Mouse (Mus musculus) kidney, embryonic 14.5 days (tissue): Measurements from ENCODE around the gene Sp6. TPM values are rescaled to one million over a fixed set of nuclear protein-coding genes. Genes with fewer than 3 reads are reported as not detected.
A peak's percentile ranks its signal among the peaks of the same experiment; 100 is the strongest.

Experiments used
- ATAC-seq: fragments of 200-750 bp; cut with Nextera tagmentation; 2 replicates; pipeline ENCODE4 v1.8.0; 2017; ENCODE audit warnings: moderate number of reproducible peaks, mild to moderate bottlenecking, moderate TSS enrichment, moderate library complexity; ENCODE audit not compliant: low FRiP score, low TSS enrichment
- H3K27ac ChIP-seq: fragments of 300-500 bp; sonication (generic); 2 replicates; pipeline ENCODE4 v1.5.1; 2014; ENCODE audit warnings: low read depth, mild to moderate bottlenecking, low read length, moderate library complexity, mixed read lengths
- H3K27me3 ChIP-seq: fragments of 300-500 bp; sonication (generic); 2 replicates; pipeline ENCODE4 v1.6.1; 2014; ENCODE audit warnings: mild to moderate bottlenecking, low read length; ENCODE audit not compliant: control insufficient read depth, insufficient read depth
- H3K36me3 ChIP-seq: fragments of 300-500 bp; sonication (generic); 2 replicates; pipeline ENCODE4 v1.6.1; 2014; ENCODE audit warnings: low read length, mixed read lengths; ENCODE audit not compliant: control insufficient read depth, insufficient read depth
- H3K4me1 ChIP-seq: fragments of 300-500 bp; sonication (generic); 2 replicates; pipeline ENCODE4 v1.6.1; 2014; ENCODE audit warnings: low read length, mixed read lengths; ENCODE audit not compliant: control insufficient read depth, insufficient read depth
- H3K4me2 ChIP-seq: fragments of 300-500 bp; sonication (generic); replicated peaks from 2 replicates; pipeline ENCODE4 v1.6.1; 2014; ENCODE audit warnings: low read depth, mild to moderate bottlenecking, low read length
- H3K4me3 ChIP-seq: fragments of 300-500 bp; sonication (generic); 2 replicates; pipeline ENCODE4 v1.5.1; 2014; ENCODE audit warnings: mild to moderate bottlenecking, low read length
- H3K9ac ChIP-seq: fragments of 300-500 bp; sonication (generic); 2 replicates; pipeline ENCODE4 v1.6.1; 2014; ENCODE audit warnings: low read depth, mild to moderate bottlenecking, low read length, moderate library complexity
- H3K9me3 ChIP-seq: fragments of 300-500 bp; sonication (generic); 2 replicates; pipeline ENCODE4 v1.6.1; 2016; ENCODE audit warnings: low read length; ENCODE audit not compliant: control insufficient read depth
- WGBS: fragments of 180-500 bp; shearing (Covaris S2); extraction: QIAGEN DNeasy Blood & Tissue Kit; methylation state at CpG from one replicate; pipeline ENCODE4 v1.1.7; 2014; 5-methylcytosine and 5-hydroxymethylcytosine counted together
- polyA plus RNA-seq: library from polyadenylated mRNA; unstranded; fragments of >200 nt; fragmentation: Nextera tagmentation; extraction: Ambion mirVana; gene quantifications from 2 replicates; pipeline ENCODE4 v1.2.1, GENCODE M21; 2014

Gene Sp6
- polyA plus RNA-seq, 1 experiment from 2014 or later: 0.57 TPM

GRCm38 (mm10) chr11:97030426-97030825 lies 17.2 kb downstream of the Sp6 start:
- H3K9ac ChIP-seq: peak overlapping the region; percentile 75

DNA sequence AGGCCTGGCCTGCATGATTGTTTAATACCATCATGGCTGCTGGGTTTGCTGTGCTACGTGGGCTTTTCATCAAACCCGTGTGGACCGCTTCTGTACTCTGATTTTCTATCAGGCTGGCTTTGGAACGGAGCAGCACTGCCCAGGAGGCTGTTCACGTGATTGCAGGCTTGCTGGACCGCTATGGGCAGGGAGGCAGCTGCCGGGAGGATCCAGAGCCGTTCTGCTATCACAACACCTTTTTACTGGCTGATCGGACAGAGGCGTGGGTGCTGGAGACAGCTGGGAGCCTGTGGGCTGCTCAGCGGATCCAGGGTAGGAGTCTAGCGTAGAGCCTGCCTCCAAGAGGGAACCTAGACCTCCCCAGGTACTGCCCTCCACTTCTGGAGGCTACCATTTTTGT lies 18.8 kb downstream of the Sp6 start:
- Histone ChIP-seq H3K27me3 (no peaks in the 10 kb centered on the region), H3K4me2 (no peak overlapping the region), H3K36me3 (peaks cover 4% of the 10 kb centered on the region; the same call in 1 of the 2 replicates), H3K27ac (no peak overlapping the region), H3K4me1 (peaks cover 15% of the 10 kb centered on the region), H3K9ac (no peak overlapping the region), H3K9me3 (no peaks in the 10 kb centered on the region), H3K4me3 (no peak overlapping the region)
- 72% methylated on average over 12 of the region's 12 CpGs for WGBS
- ATAC-seq: no peak

More at GRCm38 (mm10) chr11:97030426-97030825, 17.2 kb downstream of the Sp6 start:
- peak overlapping the region; percentile 64 for H3K4me3 ChIP-seq
- H3K4me2 ChIP-seq: peak overlapping the region; percentile 76
- peaks cover 19% of the 10 kb centered on the region for H3K4me1 ChIP-seq
- H3K36me3 ChIP-seq: peaks cover 4% of the 10 kb centered on the region; the same call in 1 of the 2 replicates
- H3K27me3 ChIP-seq: no peaks in the 10 kb centered on the region
- ATAC-seq: no peak
- peak overlapping the region; percentile 87 for H3K27ac ChIP-seq
- H3K9me3 ChIP-seq: no peaks in the 10 kb centered on the region
- WGBS: 10% methylated on average over 15 of the region's 15 CpGs

GRCm38 (mm10) chr11:97032499-97032898 lies 19.3 kb downstream of the Sp6 start:
- 95% methylated on average over 4 of the region's 4 CpGs for WGBS
- no peak overlapping the region for H3K27ac ChIP-seq
- no peaks in the 10 kb centered on the region for H3K9me3 ChIP-seq
- peaks cover 4% of the 10 kb centered on the region; the same call in 1 of the 2 replicates for H3K36me3 ChIP-seq
- no peak overlapping the region for H3K9ac ChIP-seq
- H3K4me3 ChIP-seq: no peak overlapping the region
- no peak overlapping the region for H3K4me2 ChIP-seq
- no peaks in the 10 kb centered on the region for H3K27me3 ChIP-seq
- H3K4me1 ChIP-seq: peaks cover 15% of the 10 kb centered on the region
- no peak for ATAC-seq

- Histone ChIP-seq H3K27me3 (no peaks in the 10 kb centered on the region), H3K36me3 (peaks cover 4% of the 10 kb centered on the region; the same call in 1 of the 2 replicates), H3K4me3 (no peak overlapping the region), H3K9ac (no peak overlapping the region), H3K4me2 (no peak overlapping the region), H3K9me3 (no peaks in the 10 kb centered on the region), H3K4me1 (peaks cover 15% of the 10 kb centered on the region), H3K27ac (no peak overlapping the region)
- 98% methylated on average over 4 of the region's 4 CpGs for WGBS
- ATAC-seq: no peak
Measured at GRCm38 (mm10) chr11:97033781-97034180, 20.6 kb downstream of the Sp6 start.

DNA sequence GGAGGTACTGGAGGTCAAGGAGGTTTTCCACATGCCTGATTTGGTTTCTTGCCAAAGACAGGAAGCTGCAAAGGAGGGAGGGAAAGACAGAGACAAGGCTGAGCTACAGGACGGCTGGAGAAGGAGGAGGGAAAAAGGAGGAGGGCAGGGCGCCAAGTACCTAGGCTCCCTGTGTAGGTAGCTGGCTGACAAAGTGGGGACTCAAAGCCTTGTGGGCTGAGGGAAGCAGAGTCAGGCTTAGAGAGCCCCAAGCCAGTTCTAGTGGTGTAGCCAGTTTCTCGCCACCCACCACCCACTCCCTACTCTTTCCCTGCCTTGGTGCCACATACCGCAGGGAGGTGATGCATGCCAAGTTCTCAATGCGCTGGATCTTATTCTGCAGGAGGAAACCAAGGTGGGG lies 22.9 kb downstream of the Sp6 start:
- no peak for ATAC-seq
- H3K9me3 ChIP-seq: no peaks in the 10 kb centered on the region
- no peak overlapping the region for H3K27ac ChIP-seq
- peaks cover 4% of the 10 kb centered on the region; the same call in 1 of the 2 replicates for H3K36me3 ChIP-seq
- H3K4me2 ChIP-seq: no peak overlapping the region
- no peaks in the 10 kb centered on the region for H3K27me3 ChIP-seq
- H3K4me3 ChIP-seq: no peak overlapping the region
- H3K9ac ChIP-seq: no peak overlapping the region
- WGBS: 75% methylated on average over 5 of the region's 5 CpGs
- H3K4me1 ChIP-seq: no peaks in the 10 kb centered on the region

DNA sequence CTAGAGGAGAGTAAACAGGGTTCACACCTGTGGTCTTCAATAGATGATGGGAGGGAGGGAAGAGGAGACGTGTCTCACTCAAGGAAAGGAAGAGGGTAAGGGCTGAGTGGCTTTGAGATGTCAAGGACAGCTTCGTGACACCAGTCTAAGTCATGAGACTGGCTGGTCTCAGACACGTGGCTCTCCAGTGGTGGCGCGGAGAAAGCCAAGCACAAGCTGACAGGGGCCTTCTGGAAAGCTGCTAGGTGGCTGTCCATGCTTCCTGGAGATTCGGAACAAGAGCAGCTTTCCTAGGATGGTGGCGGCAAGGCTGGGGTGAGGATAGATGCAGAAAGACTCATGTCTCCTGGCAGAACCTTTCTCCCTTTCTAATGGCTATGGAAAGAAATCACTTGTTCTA lies 25.7 kb downstream of the Sp6 start:
- no peak for ATAC-seq
- H3K4me2 ChIP-seq: no peak overlapping the region
- no peaks in the 10 kb centered on the region for H3K27me3 ChIP-seq
- no peaks in the 10 kb centered on the region for H3K9me3 ChIP-seq
- no peak overlapping the region for H3K27ac ChIP-seq
- no peak overlapping the region for H3K9ac ChIP-seq
- 67% methylated on average over 7 of the region's 7 CpGs for WGBS
- 0 out of 2 replicates have a peak, but pooled peaks cover 2% of the 10 kb centered on the region for H3K36me3 ChIP-seq
- peaks cover 8% of the 10 kb centered on the region for H3K4me1 ChIP-seq
- H3K4me3 ChIP-seq: no peak overlapping the region

DNA sequence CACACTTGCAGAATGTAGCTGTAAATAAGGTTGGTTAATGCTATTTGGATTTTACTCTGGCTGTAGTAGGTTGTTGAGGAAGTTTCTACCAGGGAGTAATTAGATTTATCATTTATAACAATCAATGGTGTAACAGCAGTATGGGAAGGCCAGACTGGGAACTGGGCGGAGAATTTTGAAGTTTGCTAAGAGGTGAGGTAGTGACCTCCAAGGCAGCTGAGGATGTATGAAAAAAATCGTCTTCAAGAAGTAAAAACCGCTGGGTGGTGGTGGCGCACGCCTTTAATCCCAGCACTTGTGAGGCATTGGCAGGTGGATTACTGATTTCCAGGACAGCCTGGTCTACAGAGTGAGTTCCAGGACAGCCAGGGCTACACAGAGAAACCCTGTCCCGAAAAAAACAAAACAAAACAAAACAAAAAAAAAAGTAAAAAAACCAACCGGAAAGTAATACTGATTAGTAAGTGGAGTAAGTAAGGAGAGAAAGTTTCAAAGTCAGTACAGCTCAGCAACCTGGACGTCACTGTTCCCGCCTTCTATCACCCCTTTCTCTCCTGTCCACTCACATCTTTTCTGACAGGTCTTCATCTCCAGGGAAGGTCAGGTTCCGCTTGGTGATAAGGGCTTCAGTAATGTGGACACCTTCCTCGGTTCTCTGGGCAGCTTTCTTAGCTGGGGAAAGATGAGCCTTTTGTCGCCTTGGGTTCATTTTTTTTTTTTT lies 27.3 kb downstream of the Sp6 start:
- Histone ChIP-seq H3K36me3 (peaks cover 10% of the 10 kb centered on the region; the same call in 1 of the 2 replicates), H3K27ac (no peak overlapping the region), H3K4me3 (peak overlapping the region; percentile 86), H3K4me1 (peaks cover 8% of the 10 kb centered on the region), H3K27me3 (no peaks in the 10 kb centered on the region), H3K4me2 (peak overlapping the region; percentile 86), H3K9ac (peak overlapping the region; percentile 40), H3K9me3 (no peaks in the 10 kb centered on the region)
- WGBS: 50% methylated on average over 12 of the region's 12 CpGs
- ATAC-seq: no peak

- H3K27me3 ChIP-seq: no peaks in the 10 kb centered on the region
- H3K4me3 ChIP-seq: peak within 1 kb of the TSS; percentile 86
- H3K9ac ChIP-seq: peak within 1 kb of the TSS; percentile 73
- peak; percentile 92 for ATAC-seq
- H3K27ac ChIP-seq: no peak within 1 kb of the TSS
- H3K36me3 ChIP-seq: peaks cover 10% of the 10 kb centered on the region; the same call in 1 of the 2 replicates
- under 1% methylated on average over 48 of the region's 48 CpGs for WGBS
- H3K4me2 ChIP-seq: peak within 1 kb of the TSS; percentile 86
- peaks cover 8% of the 10 kb centered on the region for H3K4me1 ChIP-seq
- no peaks in the 10 kb centered on the region for H3K9me3 ChIP-seq
Measured at GRCm38 (mm10) chr11:97041022-97041899, 28.1 kb downstream of the Sp6 start, which contains the start of the genes Lrrc46 and Mrpl10. Gene Lrrc46 (minus strand): TSS chr11:97041407. Gene Mrpl10 (plus strand): TSS chr11:97041560.
